Mouse (Mus musculus): ENCODE data around the gene Hoxa10.

The Hoxa10 gene

GRCm38 (mm10) chr6:52208072-52208867 lies 32.4 kb downstream of the Hoxa10 start, which contains the start of gene Hoxa6:
Gene Hoxa6 (minus strand): TSS chr6:52208722.
- in situ Hi-C loops (cut with MboI, MseI) = no loop called here

- in situ Hi-C loops (cut with MboI, MseI) = no loop called here
These were observed 33.0 kb downstream of the Hoxa10 start for GRCm38 (mm10) chr6:52207684-52207976.

GRCm38 (mm10) chr6:52206882-52207683 lies 33.6 kb downstream of the Hoxa10 start:
- in situ Hi-C loops (cut with MboI, MseI) = no loop called here

- in situ Hi-C loops (cut with MboI, MseI) = no loop called here
These were observed 34.7 kb downstream of the Hoxa10 start for GRCm38 (mm10) chr6:52205638-52206621.

GRCm38 (mm10) chr6:52205221-52205620 lies 35.4 kb downstream of the Hoxa10 start:
- in situ Hi-C loops (cut with MboI, MseI) = no loop called here

GRCm38 (mm10) chr6:52204050-52204752 lies 36.5 kb downstream of the Hoxa10 start, which contains the start of gene Hoxa5:
Gene Hoxa5 (minus strand): TSS chr6:52204587.
- in situ Hi-C loops (cut with MboI, MseI) = no loop called here

GRCm38 (mm10) chr6:52203371-52204049 lies 37.1 kb downstream of the Hoxa10 start:
- in situ Hi-C loops (cut with MboI, MseI) = no loop called here

GRCm38 (mm10) chr6:52203121-52203370 lies 37.6 kb downstream of the Hoxa10 start:
- in situ Hi-C loops (cut with MboI, MseI) = no loop called here

GRCm38 (mm10) chr6:52202362-52203120 lies 38.1 kb downstream of the Hoxa10 start:
- in situ Hi-C loops (cut with MboI, MseI) = no loop called here

GRCm38 (mm10) chr6:52201269-52201668 lies 39.4 kb downstream of the Hoxa10 start:
- in situ Hi-C loops (cut with MboI, MseI) = no loop called here

GRCm38 (mm10) chr6:52200751-52201250 lies 39.9 kb downstream of the Hoxa10 start:
- in situ Hi-C loops (cut with MboI, MseI) = no loop called here

- in situ Hi-C loops (cut with MboI, MseI) = no loop called here
These were observed 40.4 kb downstream of the Hoxa10 start for GRCm38 (mm10) chr6:52200073-52200750.

GRCm38 (mm10) chr6:52197271-52197670 lies 43.4 kb downstream of the Hoxa10 start:
- in situ Hi-C loops (cut with MboI, MseI) = loop anchor here in 1 of 2 experiments (5.0 kb wide), 1 partner anchor 985 kb away; no protein-coding TSS in a partner anchor

GRCm38 (mm10) chr6:52196811-52197210 lies 43.8 kb downstream of the Hoxa10 start:
- in situ Hi-C loops (cut with MboI, MseI) = loop anchor here in 1 of 2 experiments (5.0 kb wide), 1 partner anchor 985 kb away; no protein-coding TSS in a partner anchor

GRCm38 (mm10) chr6:52194690-52195089 lies 46.0 kb downstream of the Hoxa10 start:
- in situ Hi-C loops (cut with MboI, MseI) = loop anchor here in 1 of 2 experiments (5.0 kb wide), 1 partner anchor 982 kb away; no protein-coding TSS in a partner anchor

- in situ Hi-C loops (cut with MboI, MseI) = no loop called here
These were observed 48.6 kb downstream of the Hoxa10 start for GRCm38 (mm10) chr6:52191860-52192550.

GRCm38 (mm10) chr6:52190906-52191810 lies 49.5 kb downstream of the Hoxa10 start, which contains the start of gene Hoxa4:
Gene Hoxa4 (minus strand): TSS chr6:52191753.
- in situ Hi-C loops (cut with MboI, MseI) = no loop called here
